Mouse (Mus musculus) forelimb bud, embryonic 11.5 days (tissue): ENCODE results near the gene Rpl4.
"Not testable (repeated sequence)": the region's sequence is repeated elsewhere in the genome, so short reads cannot be mapped to it uniquely, and the experiment has no call there.

Experiments
- DNase-seq: peaks from one replicate; pipeline ENCODE4 v3.0.0-alpha.2; 2012; ENCODE audit warnings: low read depth, low spot score

Gene Rpl4

GRCm38 (mm10) chr9:64198068-64198762 lies 25.0 kb downstream of the Rpl4 start:
- no peak for DNase-seq

DNA sequence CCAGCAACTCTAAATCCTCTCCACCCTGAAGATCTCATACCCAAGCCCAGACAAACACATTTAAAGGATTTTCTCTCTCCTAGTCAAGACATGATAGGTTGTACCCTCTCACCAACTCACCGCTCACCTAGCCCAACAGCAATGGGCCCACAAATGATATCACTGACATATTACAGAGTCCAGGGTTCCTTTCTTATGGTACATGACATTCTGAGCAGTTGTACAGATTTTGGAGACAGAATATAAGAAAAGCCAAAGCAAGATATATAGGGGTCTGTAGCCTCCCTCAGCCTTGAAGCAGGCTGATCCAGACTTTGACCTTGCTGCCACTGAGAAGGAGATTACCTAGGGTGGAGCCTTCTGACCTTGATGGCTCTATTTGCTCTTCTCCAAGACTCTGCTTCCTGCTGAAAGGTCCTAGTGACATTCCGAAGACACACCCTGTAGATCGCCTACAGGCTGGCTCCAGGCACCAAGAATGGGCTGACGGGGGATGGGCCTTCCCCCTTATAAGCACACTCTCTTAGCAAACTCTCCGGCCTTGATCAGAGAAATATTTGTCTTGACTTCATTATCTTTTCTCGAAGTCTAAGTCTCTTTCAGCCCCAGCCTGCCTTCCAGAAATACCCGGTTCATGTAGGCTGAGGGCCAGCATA lies 25.7 kb downstream of the Rpl4 start:
- DNase-seq = not testable (repeated sequence)

DNA sequence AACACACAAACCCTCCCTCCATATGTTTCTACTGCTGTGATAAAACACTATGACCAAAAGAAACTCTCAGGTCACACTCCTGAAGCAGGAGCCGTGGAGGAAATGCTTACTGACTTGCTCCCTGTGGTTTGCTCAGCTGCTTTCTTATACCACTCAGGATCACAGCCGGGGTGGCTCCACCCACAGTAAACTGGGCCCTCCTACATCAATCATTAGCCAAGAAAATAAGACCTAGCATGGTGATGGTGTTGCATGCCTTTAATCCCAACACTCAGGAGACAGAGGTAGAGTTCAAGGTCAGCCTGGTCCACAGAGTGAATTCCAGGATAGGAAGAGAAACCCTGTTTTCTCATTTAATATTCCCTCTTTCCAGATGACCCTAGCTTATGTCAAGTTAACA lies 26.7 kb downstream of the Rpl4 start:
- no peak for DNase-seq

GRCm38 (mm10) chr9:64202331-64202730 lies 29.2 kb downstream of the Rpl4 start:
- no peak for DNase-seq

GRCm38 (mm10) chr9:64202866-64203265 lies 29.7 kb downstream of the Rpl4 start:
- DNase-seq = no peak

DNA sequence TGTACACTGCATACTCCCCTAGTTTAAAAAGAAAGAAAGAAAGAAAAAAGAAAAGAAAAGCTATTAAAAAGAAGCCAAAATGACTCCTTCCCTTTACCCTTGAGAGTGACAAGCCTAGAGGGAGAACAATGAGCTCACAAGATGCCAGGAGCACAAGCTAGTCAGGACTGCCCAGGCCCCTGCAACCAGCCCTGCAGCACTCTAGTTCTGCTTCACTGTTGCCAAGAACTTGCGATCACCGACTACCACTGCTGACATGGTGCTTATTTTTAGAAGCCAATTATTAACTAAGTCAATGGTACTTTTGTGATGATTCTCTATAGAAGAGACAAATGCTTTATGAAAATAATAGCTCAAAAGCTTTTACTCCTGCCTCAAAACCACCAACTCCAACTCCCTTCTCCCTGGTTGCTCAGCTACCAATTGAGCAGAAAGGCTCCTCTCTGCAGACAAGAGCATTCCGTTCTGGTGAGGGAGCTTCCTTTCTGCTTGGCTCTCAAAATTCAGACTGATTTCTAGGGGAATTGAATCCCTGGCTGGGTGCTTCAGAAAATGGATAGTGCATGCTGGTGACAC lies 34.4 kb downstream of the Rpl4 start:
- no peak for DNase-seq

DNA sequence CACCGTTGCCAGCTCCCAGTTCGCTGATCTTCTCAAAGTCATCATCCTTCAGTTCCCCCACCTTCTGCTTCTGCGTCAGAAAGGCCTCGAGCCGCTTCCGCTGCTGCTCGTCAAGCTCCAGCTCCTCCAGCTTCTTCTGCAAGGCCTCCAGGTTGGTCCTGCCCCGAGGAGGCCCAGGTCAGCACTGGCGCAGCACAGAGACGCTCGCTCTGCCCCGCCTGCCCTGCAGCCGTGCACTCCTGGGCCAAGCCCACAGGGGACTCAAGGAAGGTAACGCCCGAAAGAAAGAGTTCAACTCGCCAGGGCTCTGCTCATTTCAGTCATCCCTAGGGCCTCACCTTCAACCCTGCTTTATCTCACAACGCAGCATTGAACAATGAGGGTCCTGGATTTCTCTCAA lies 41.3 kb downstream of the Rpl4 start:
- no peak for DNase-seq

GRCm38 (mm10) chr9:64216090-64216489 lies 42.9 kb downstream of the Rpl4 start:
- DNase-seq = no peak

GRCm38 (mm10) chr9:64216641-64217040 lies 43.5 kb downstream of the Rpl4 start:
- no peak for DNase-seq

- no peak for DNase-seq
Observed at GRCm38 (mm10) chr9:64217887-64218286, 44.7 kb downstream of the Rpl4 start.

- no peak for DNase-seq
Observed at GRCm38 (mm10) chr9:64219305-64219704, 46.1 kb downstream of the Rpl4 start.

- no peak for DNase-seq
Observed at GRCm38 (mm10) chr9:64219772-64220420, 46.7 kb downstream of the Rpl4 start.

DNA sequence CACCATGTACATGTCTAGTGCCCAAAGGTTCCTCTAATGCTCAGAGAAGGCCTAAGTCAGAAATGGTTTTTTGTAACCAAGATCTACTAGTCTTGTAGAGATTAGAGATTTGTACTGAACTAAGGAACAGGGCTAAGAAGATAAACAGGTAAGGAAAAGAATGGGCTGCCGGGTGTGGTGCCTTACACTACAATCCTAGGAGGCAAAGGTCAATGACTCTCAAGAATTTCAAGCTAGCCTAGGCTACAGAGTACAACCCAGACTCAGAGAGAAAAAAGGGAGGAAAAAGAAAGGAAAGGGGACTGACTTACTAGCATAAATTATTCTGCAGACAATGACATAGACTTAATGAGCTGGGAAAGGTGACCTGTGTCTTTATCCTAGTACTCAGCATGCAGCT lies 47.4 kb downstream of the Rpl4 start:
- no peak for DNase-seq

DNA sequence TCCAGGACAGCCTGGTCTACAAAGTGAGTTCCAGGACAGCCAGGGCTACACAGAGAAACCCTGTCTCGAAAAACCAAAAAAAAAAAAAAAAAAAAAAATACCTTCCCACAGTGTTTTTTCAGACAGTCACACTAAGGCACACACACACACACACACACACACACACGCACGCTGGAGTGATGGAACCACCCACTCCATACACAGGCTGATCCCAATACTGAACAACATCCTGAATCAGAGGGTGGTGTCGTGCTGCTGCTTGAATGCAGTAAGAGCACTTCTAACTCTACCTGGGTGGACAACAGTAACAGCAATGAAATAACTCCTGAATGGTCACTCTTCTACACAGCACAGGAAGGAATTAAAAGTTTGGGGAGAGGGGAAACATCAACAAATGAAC lies 48.3 kb downstream of the Rpl4 start:
- no peak for DNase-seq

- no peak for DNase-seq
Observed at GRCm38 (mm10) chr9:64222098-64222497, 48.9 kb downstream of the Rpl4 start.

DNA sequence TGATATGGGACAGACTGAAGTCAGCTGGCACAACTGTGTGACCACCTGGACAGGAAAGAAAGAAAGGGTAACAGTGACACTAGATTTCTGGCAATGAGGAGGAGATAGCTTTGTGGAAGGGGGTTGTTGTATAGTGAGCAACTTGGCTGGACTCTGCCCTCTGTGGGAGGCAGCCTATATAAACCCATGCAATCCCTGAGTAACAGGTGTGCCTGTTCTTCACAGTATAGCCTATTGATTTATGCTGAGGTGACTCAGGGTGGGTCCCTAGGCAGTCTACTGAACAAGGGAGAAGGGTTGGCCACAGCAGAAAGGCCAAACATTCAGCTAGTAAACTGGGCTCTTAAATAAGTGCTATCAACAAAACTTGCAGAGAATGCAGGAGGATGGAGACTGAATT lies 52.6 kb downstream of the Rpl4 start:
- DNase-seq = no peak

GRCm38 (mm10) chr9:64227736-64228135 lies 54.6 kb downstream of the Rpl4 start:
- no peak for DNase-seq
